15 mouse cellular contexts compared by ENCODE assay signal in the genomic region with DNA sequence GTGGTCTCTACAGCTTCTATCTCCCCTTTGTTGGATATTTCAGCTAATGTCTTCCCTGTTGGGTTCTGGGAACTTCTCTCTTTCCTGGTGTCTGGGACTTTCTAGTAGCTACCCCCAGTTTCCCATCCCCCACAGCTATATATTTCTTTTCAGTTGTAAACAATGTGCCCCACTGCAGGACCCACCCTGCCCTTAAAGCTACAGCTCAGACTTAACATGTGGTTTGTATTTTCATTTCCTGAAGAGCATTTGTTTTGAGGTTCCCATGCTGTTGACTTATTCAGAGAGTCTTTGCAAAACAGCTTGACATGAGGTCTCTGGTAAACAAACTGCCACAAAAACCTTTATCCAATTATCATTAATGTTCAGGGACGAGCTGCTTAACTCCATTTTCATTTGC.
"Had no signal": no experiment of that assay in that cellular context is flagged by ENCODE, and none has a peak within 500 bp of the region (broad histone marks: within the 10 kb centered on the region; RNA-seq: fewer than 3 reads in every experiment).

No protein-coding gene starts in this region.

- DNase-seq: kidney, postnatal 36 days; layer of hippocampus, adult 9-11 months; lung, adult 18-20 months; lung, postnatal 4 days; spleen, adult 18-20 months; thymus, adult 2 months; thymus, postnatal 4 days had no signal

- ATAC-seq: midbrain, embryonic 15.5 days had no signal

- H3K4me1 ChIP-seq: midbrain, embryonic 15.5 days; neural tube, embryonic 12.5 days; stomach, embryonic 15.5 days had no signal

- H3K27ac ChIP-seq: kidney, postnatal 0 days; limb, embryonic 13.5 days; liver, embryonic 14.5 days; midbrain, embryonic 15.5 days; neural tube, embryonic 12.5 days; stomach, embryonic 15.5 days had no signal

- H3K4me3 ChIP-seq: limb, embryonic 13.5 days; megakaryocyte, embryonic 14.5 days; midbrain, embryonic 15.5 days; neural tube, embryonic 12.5 days; stomach, embryonic 15.5 days had no signal

- H3K36me3 ChIP-seq: limb, embryonic 13.5 days; midbrain, embryonic 15.5 days; neural tube, embryonic 12.5 days; stomach, embryonic 15.5 days had no signal

- H3K9ac ChIP-seq: limb, embryonic 13.5 days; liver, embryonic 14.5 days; midbrain, embryonic 15.5 days; neural tube, embryonic 12.5 days; stomach, embryonic 15.5 days had no signal

- H3K4me2 ChIP-seq: limb, embryonic 13.5 days; midbrain, embryonic 11.5 days; midbrain, embryonic 15.5 days; neural tube, embryonic 12.5 days; stomach, embryonic 15.5 days had no signal

- H3K9me3 ChIP-seq: limb, embryonic 13.5 days; megakaryocyte, embryonic 14.5 days; midbrain, embryonic 15.5 days; neural tube, embryonic 12.5 days; stomach, embryonic 15.5 days had no signal

- H3K27me3 ChIP-seq: limb, embryonic 13.5 days; megakaryocyte, embryonic 14.5 days; midbrain, embryonic 15.5 days; neural tube, embryonic 12.5 days; stomach, embryonic 15.5 days had no signal
